In genomic region chr6:127463273-127464001, GRCm38 (mm10) we compare ENCODE assay signal across 16 mouse cellular contexts. TPM values are rescaled to one million over a fixed set of nuclear protein-coding genes. Genes with fewer than 3 reads are reported as not detected.
A peak's percentile ranks its signal among the peaks of the same experiment; 100 is the strongest.
DNase-seq lines count a peak whose midpoint lies in the region; ATAC-seq and TF ChIP-seq lines count a peak whose summit lies in the region.
"Had no signal": no experiment of that assay in that cellular context is flagged by ENCODE, and none has a peak within 500 bp of the region (broad histone marks: within the 10 kb centered on the region; RNA-seq: fewer than 3 reads in every experiment).

No protein-coding gene starts in this region.

- H3K4me1 ChIP-seq in heart, embryonic 10.5 days, result no peaks in the 10 kb centered on the region
- peaks cover 29% of the 10 kb centered on the region for H3K4me1 ChIP-seq in neural tube, embryonic 13.5 days (replicated peaks)
- H3K4me1 ChIP-seq in limb, embryonic 14.5 days (ENCODE audit: control insufficient read depth, insufficient read depth, low read length), result peaks cover 10% of the 10 kb centered on the region; the same call in 1 of the 2 replicates

- no peak for ATAC-seq in neural tube, embryonic 13.5 days (ENCODE audit: low read depth)
- no peak for ATAC-seq in limb, embryonic 14.5 days (ENCODE audit: low FRiP score, low read depth)

- H3K36me3 ChIP-seq in heart, embryonic 10.5 days, result peaks cover 5% of the 10 kb centered on the region; the same call in 1 of the 2 replicates
- H3K36me3 ChIP-seq in neural tube, embryonic 13.5 days, result 0 out of 2 replicates have a peak, but pooled peaks cover 4% of the 10 kb centered on the region
- no peaks in the 10 kb centered on the region for H3K36me3 ChIP-seq in limb, embryonic 14.5 days (ENCODE audit: control insufficient read depth, insufficient read depth, low read length)
- H3K36me3 ChIP-seq: embryonic facial prominence, embryonic 12.5 days had no signal

- H3K9ac ChIP-seq in neural tube, embryonic 13.5 days, result 0 out of 2 replicates have a peak overlapping the region, but pooled peaks have one; percentile 43
- H3K9ac ChIP-seq in limb, embryonic 14.5 days (ENCODE audit: low read depth, low read length, severe bottlenecking), result 0 out of 2 replicates have a peak overlapping the region, but pooled peaks have one; percentile 4
- H3K9ac ChIP-seq: embryonic facial prominence, embryonic 12.5 days; heart, embryonic 13.5 days; neural tube, embryonic 12.5 days had no signal

- no peak overlapping the region for H3K4me3 ChIP-seq in heart, embryonic 10.5 days
- H3K4me3 ChIP-seq in neural tube, embryonic 13.5 days, result no peak overlapping the region
- no peak overlapping the region for H3K4me3 ChIP-seq in limb, embryonic 14.5 days (replicated peaks; ENCODE audit: low read length)
- H3K4me3 ChIP-seq: embryonic facial prominence, embryonic 12.5 days; heart, embryonic 13.5 days; neural tube, embryonic 12.5 days had no signal

- DNase-seq in heart, adult 11 months, result peak; percentile 82
- DNase-seq in heart, embryonic 10.5 days (ENCODE audit: low spot score), result no peak
- no peak for DNase-seq in neural tube, embryonic 10.5 days (ENCODE audit: extremely low spot score, low spot score)
- no peak for DNase-seq in limb, embryonic 14.5 days (ENCODE audit: low spot score)
- DNase-seq in spleen, adult 12 weeks (ENCODE audit: low spot score), result no peak
- no peak for DNase-seq in ovary, adult 18-20 months (ENCODE audit: low spot score)
- DNase-seq: cerebellum, postnatal 14 days; heart, postnatal 36 days; kidney, postnatal 4 days; lung, adult 2 months; lung, postnatal 36 days; right cerebral cortex, postnatal 4 days had no signal

- no peaks in the 10 kb centered on the region for H3K9me3 ChIP-seq in heart, embryonic 10.5 days
- no peaks in the 10 kb centered on the region for H3K9me3 ChIP-seq in neural tube, embryonic 13.5 days
- H3K9me3 ChIP-seq in limb, embryonic 14.5 days (ENCODE audit: control insufficient read depth, low read length), result no peaks in the 10 kb centered on the region
- H3K9me3 ChIP-seq: embryonic facial prominence, embryonic 12.5 days; heart, embryonic 13.5 days; neural tube, embryonic 12.5 days had no signal

- no peaks in the 10 kb centered on the region for H3K27me3 ChIP-seq in heart, embryonic 10.5 days (ENCODE audit: insufficient read depth, poor library complexity, severe bottlenecking)
- H3K27me3 ChIP-seq in neural tube, embryonic 13.5 days, result no peaks in the 10 kb centered on the region
- no peaks in the 10 kb centered on the region for H3K27me3 ChIP-seq in limb, embryonic 14.5 days (ENCODE audit: control insufficient read depth, insufficient read depth, low read length)
- H3K27me3 ChIP-seq: embryonic facial prominence, embryonic 12.5 days; heart, embryonic 13.5 days; neural tube, embryonic 12.5 days had no signal

- no peak overlapping the region for H3K27ac ChIP-seq in heart, embryonic 10.5 days
- no peak overlapping the region for H3K27ac ChIP-seq in neural tube, embryonic 13.5 days (replicated peaks)
- no peak overlapping the region for H3K27ac ChIP-seq in limb, embryonic 14.5 days (replicated peaks; ENCODE audit: low read depth, low read length)
- H3K27ac ChIP-seq: embryonic facial prominence, embryonic 12.5 days; heart, embryonic 13.5 days; neural tube, embryonic 12.5 days had no signal

- WGBS in heart, embryonic 10.5 days, result 56% methylated on average over 21 of the region's 21 CpGs
- WGBS in neural tube, embryonic 13.5 days, result 57% methylated on average over 21 of the region's 21 CpGs
- 41% methylated on average over 21 of the region's 21 CpGs for WGBS in limb, embryonic 14.5 days

- TF ChIP-seq POLR2A in limb, embryonic 14.5 days (IDR thresholded peaks at IDR 0.05; ENCODE audit: borderline replicate concordance, extremely low read depth, insufficient read depth, insufficient read length), result no peak

- no peak overlapping the region for H3K4me2 ChIP-seq in neural tube, embryonic 13.5 days
- H3K4me2 ChIP-seq in limb, embryonic 14.5 days (replicated peaks; ENCODE audit: low read depth, low read length, severe bottlenecking), result no peak overlapping the region
- H3K4me2 ChIP-seq: embryonic facial prominence, embryonic 12.5 days; heart, embryonic 13.5 days; neural tube, embryonic 12.5 days had no signal

RNA-seq across cellular contexts. Expression of gene Parp11, which starts 16.8 kb away (rescaled TPM):
- polyA plus RNA-seq in heart, embryonic 10.5 days (2016; fragmentation: Nextera tagmentation; extraction: Ambion mirVana), result 19.1 and 22.7 TPM in 2 replicates
- 68.7 and 72.9 TPM in 2 replicates for polyA plus RNA-seq in neural tube, embryonic 13.5 days (2015; fragmentation: Nextera tagmentation; extraction: Ambion mirVana)
- polyA plus RNA-seq in limb, embryonic 14.5 days (2012; rRNA removed), result 27.3 and 27.8 TPM in 2 replicates
- 25.4 and 30.7 TPM in 2 replicates for polyA plus RNA-seq in limb, embryonic 14.5 days (2014; fragmentation: Nextera tagmentation; extraction: Ambion mirVana)
